ENCODE assay signal across 8 mouse cellular contexts in the genomic region with DNA sequence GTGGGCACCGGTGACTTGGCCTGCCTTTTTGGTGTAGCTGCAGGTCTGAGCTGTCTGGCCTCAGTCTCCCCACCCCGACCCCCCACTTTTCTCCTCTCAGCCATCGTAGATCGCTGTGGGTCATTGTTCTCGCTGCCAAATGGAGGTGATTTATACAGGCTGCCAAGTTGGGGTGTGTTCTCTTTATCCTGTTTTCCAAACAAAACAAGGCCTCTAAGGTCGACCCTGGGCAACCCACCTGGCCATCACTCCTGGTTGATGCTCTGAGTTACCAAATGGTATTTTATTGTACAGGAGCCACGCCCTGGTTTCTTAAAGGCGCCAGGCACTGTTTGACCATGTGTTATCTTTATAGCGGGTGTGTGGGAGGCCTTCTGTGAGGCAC. TPM values are rescaled to one million over a fixed set of nuclear protein-coding genes. Genes with fewer than 3 reads are reported as not detected.
A peak's percentile ranks its signal among the peaks of the same experiment; 100 is the strongest.
DNase-seq lines count a peak whose midpoint lies in the region; ATAC-seq and TF ChIP-seq lines count a peak whose summit lies in the region.
"Had no signal": no experiment of that assay in that cellular context is flagged by ENCODE, and none has a peak within 500 bp of the region (broad histone marks: within the 10 kb centered on the region; RNA-seq: fewer than 3 reads in every experiment).

No protein-coding gene starts in this region.

- intact Hi-C loops in left cerebral cortex, postnatal 14 days (cut with DNase I): loop anchor here (5.0 kb wide), 1 partner anchor 37 kb away; no protein-coding TSS in a partner anchor

- H3K27me3 ChIP-seq in embryonic facial prominence, embryonic 14.5 days (replicated peaks; ENCODE audit: control insufficient read depth, insufficient read depth, low read length): no peaks in the 10 kb centered on the region
- H3K27me3 ChIP-seq in intestine, embryonic 15.5 days (replicated peaks): no peaks in the 10 kb centered on the region
- no peaks in the 10 kb centered on the region for H3K27me3 ChIP-seq in neural tube, embryonic 14.5 days (ENCODE audit: control insufficient read depth, insufficient read depth, low read length)

- H3K9ac ChIP-seq in embryonic facial prominence, embryonic 14.5 days (ENCODE audit: low read depth, low read length): peak overlapping the region; percentile 82
- H3K9ac ChIP-seq in intestine, embryonic 15.5 days: peak overlapping the region; percentile 77
- peak overlapping the region; percentile 99 for H3K9ac ChIP-seq in neural tube, embryonic 14.5 days (replicated peaks; ENCODE audit: low read depth, low read length)

- peak overlapping the region; percentile 88 for H3K27ac ChIP-seq in embryonic facial prominence, embryonic 14.5 days (replicated peaks; ENCODE audit: low read depth, low read length)
- 0 out of 2 replicates have a peak overlapping the region, but pooled peaks have one; percentile 76 for H3K27ac ChIP-seq in intestine, embryonic 15.5 days
- H3K27ac ChIP-seq in neural tube, embryonic 14.5 days (ENCODE audit: low read depth, low read length): peak overlapping the region; percentile 97

- WGBS in lung, adult 2 months: 5% methylated on average over 9 of the region's 9 CpGs
- 4% methylated on average over 9 of the region's 9 CpGs for WGBS in embryonic facial prominence, embryonic 14.5 days
- WGBS in intestine, embryonic 15.5 days: 1% methylated on average over 9 of the region's 9 CpGs
- WGBS in neural tube, embryonic 14.5 days: 1% methylated on average over 9 of the region's 9 CpGs

- no peak for DNase-seq in lung, adult 2 months
- DNase-seq in lung, postnatal 4 days: no peak
- DNase-seq in embryonic facial prominence, embryonic 14.5 days (ENCODE audit: low spot score): no peak
- no peak for DNase-seq in layer of hippocampus, postnatal 14 days (ENCODE audit: low spot score in 2 of 2)
- no peak for DNase-seq in left cerebral cortex, postnatal 14 days (ENCODE audit: low spot score in 2 of 2)

- ATAC-seq in embryonic facial prominence, embryonic 14.5 days (ENCODE audit: low read depth): no peak
- peak; percentile 9; the same call in 1 of the 2 replicates for ATAC-seq in intestine, embryonic 15.5 days
- peak; percentile 7; the same call in 1 of the 2 replicates for ATAC-seq in neural tube, embryonic 14.5 days (ENCODE audit: low read depth)

- H3K4me1 ChIP-seq in lung, adult 2 months (ENCODE audit: control insufficient read depth, insufficient read depth, low read length): no peaks in the 10 kb centered on the region
- H3K4me1 ChIP-seq in embryonic facial prominence, embryonic 14.5 days (ENCODE audit: control insufficient read depth, insufficient read depth, low read length): peaks cover 11% of the 10 kb centered on the region; the same call in 1 of the 2 replicates
- peaks cover 15% of the 10 kb centered on the region for H3K4me1 ChIP-seq in intestine, embryonic 15.5 days (replicated peaks)
- H3K4me1 ChIP-seq in neural tube, embryonic 14.5 days (ENCODE audit: control insufficient read depth, insufficient read depth, low read length): peaks cover 22% of the 10 kb centered on the region

- TF ChIP-seq POLR2A in lung, adult 2 months (IDR thresholded peaks at IDR 0.05; ENCODE audit: borderline replicate concordance, extremely low read depth, low read depth, low read length): no peak

- peak overlapping the region; percentile 92 for H3K4me3 ChIP-seq in lung, adult 2 months (replicated peaks; ENCODE audit: extremely low read depth, low read depth, low read length)
- H3K4me3 ChIP-seq in embryonic facial prominence, embryonic 14.5 days (ENCODE audit: low read depth, low read length): peak overlapping the region; percentile 81
- H3K4me3 ChIP-seq in intestine, embryonic 15.5 days (replicated peaks): peak overlapping the region; percentile 80
- H3K4me3 ChIP-seq in neural tube, embryonic 14.5 days (ENCODE audit: low read depth, low read length): peak overlapping the region; percentile 98

- no peak for TF ChIP-seq CTCF in lung, adult 2 months (IDR thresholded peaks at IDR 0.05; ENCODE audit: insufficient read depth, low read length)

- H3K9me3 ChIP-seq in embryonic facial prominence, embryonic 14.5 days (ENCODE audit: control insufficient read depth, low read length): no peaks in the 10 kb centered on the region
- H3K9me3 ChIP-seq in intestine, embryonic 15.5 days: no peaks in the 10 kb centered on the region
- H3K9me3 ChIP-seq in neural tube, embryonic 14.5 days (ENCODE audit: control insufficient read depth, low read length): no peaks in the 10 kb centered on the region

- H3K36me3 ChIP-seq in embryonic facial prominence, embryonic 14.5 days (ENCODE audit: control insufficient read depth, insufficient read depth, low read length): no peaks in the 10 kb centered on the region
- H3K36me3 ChIP-seq in intestine, embryonic 15.5 days: no peaks in the 10 kb centered on the region
- no peaks in the 10 kb centered on the region for H3K36me3 ChIP-seq in neural tube, embryonic 14.5 days (ENCODE audit: control insufficient read depth, insufficient read depth, low read length)

- H3K4me2 ChIP-seq in embryonic facial prominence, embryonic 14.5 days (ENCODE audit: low read depth, low read length): peak overlapping the region; percentile 98
- H3K4me2 ChIP-seq in intestine, embryonic 15.5 days (replicated peaks): peak overlapping the region; percentile 99
- H3K4me2 ChIP-seq in neural tube, embryonic 14.5 days (ENCODE audit: low read depth, low read length): peak overlapping the region; percentile 63

RNA-seq across cellular contexts. Expression of a gene that starts 1.0 kb away (rescaled TPM):
- polyA plus RNA-seq in lung, adult 2 months (2012; rRNA removed): 15.2 and 15.4 TPM in 2 replicates
- polyA plus RNA-seq in embryonic facial prominence, embryonic 14.5 days (2014; fragmentation: Nextera tagmentation; extraction: Ambion mirVana): 11.0 and 12.3 TPM in 2 replicates
- 7.8 and 9.1 TPM in 2 replicates for polyA plus RNA-seq in intestine, embryonic 15.5 days (2015; fragmentation: Nextera tagmentation; extraction: Ambion mirVana)
- 24.7 and 30.2 TPM in 2 replicates for polyA plus RNA-seq in neural tube, embryonic 14.5 days (2014; fragmentation: Nextera tagmentation; extraction: Ambion mirVana)
- total RNA-seq in layer of hippocampus, postnatal 14 days (2021): 10 to 100 TPM; 65.2 to 77.4 TPM
- 10 to 100 TPM; 67.5 to 70.2 TPM for total RNA-seq in left cerebral cortex, postnatal 14 days (2021)

RNA-seq across cellular contexts. Expression of a gene that starts 46.7 kb away (rescaled TPM):
- polyA plus RNA-seq in lung, adult 2 months (2012; rRNA removed): 5.7 and 7.3 TPM in 2 replicates
- 12.9 TPM in 2 replicates for polyA plus RNA-seq in embryonic facial prominence, embryonic 14.5 days (2014; fragmentation: Nextera tagmentation; extraction: Ambion mirVana)
- 5.2 and 5.6 TPM in 2 replicates for polyA plus RNA-seq in intestine, embryonic 15.5 days (2015; fragmentation: Nextera tagmentation; extraction: Ambion mirVana)
- 10.0 and 12.1 TPM in 2 replicates for polyA plus RNA-seq in neural tube, embryonic 14.5 days (2014; fragmentation: Nextera tagmentation; extraction: Ambion mirVana)
- total RNA-seq in layer of hippocampus, postnatal 14 days (2021): 1 to 10 TPM; 5.9 to 6.2 TPM
- total RNA-seq in left cerebral cortex, postnatal 14 days (2021): 1 to 10 TPM; 8.3 to 8.8 TPM

RNA-seq across cellular contexts. Expression of a gene that starts 54.6 kb away (rescaled TPM):
- not detected in 2 replicates for polyA plus RNA-seq in lung, adult 2 months (2012; rRNA removed)
- polyA plus RNA-seq in embryonic facial prominence, embryonic 14.5 days (2014; fragmentation: Nextera tagmentation; extraction: Ambion mirVana): not detected in 2 replicates
- polyA plus RNA-seq in intestine, embryonic 15.5 days (2015; fragmentation: Nextera tagmentation; extraction: Ambion mirVana): not detected in 2 replicates
- polyA plus RNA-seq in neural tube, embryonic 14.5 days (2014; fragmentation: Nextera tagmentation; extraction: Ambion mirVana): not detected in 2 replicates
- total RNA-seq in layer of hippocampus, postnatal 14 days (2021): not detected
- total RNA-seq in left cerebral cortex, postnatal 14 days (2021): not detected
- total RNA-seq: left cerebral cortex, postnatal 36 days had no signal
